Mouse (Mus musculus) heart, embryonic 15.5 days (tissue): ENCODE data around the gene Ptprt. TPM values are rescaled to one million over a fixed set of nuclear protein-coding genes. Genes with fewer than 3 reads are reported as not detected.

Experiments
- ATAC-seq: fragments of 200-750 bp; cut with Nextera tagmentation; replicated peaks from 2 replicates; pipeline ENCODE4 v1.8.0; 2017; ENCODE audit warnings: low read depth, moderate TSS enrichment; ENCODE audit not compliant: insufficient number of reproducible peaks, insufficient read depth, low FRiP score
- H3K27ac ChIP-seq: fragments of 300-500 bp; sonication (generic); 2 replicates; pipeline ENCODE4 v1.5.1; 2015; ENCODE audit warnings: mild to moderate bottlenecking, inconsistent platforms
- H3K27me3 ChIP-seq: fragments of 300-500 bp; sonication (generic); 2 replicates; pipeline ENCODE4 v1.6.1; 2015; ENCODE audit warnings: inconsistent platforms
- H3K36me3 ChIP-seq: fragments of 300-500 bp; sonication (generic); 2 replicates; pipeline ENCODE4 v1.6.1; 2015; ENCODE audit warnings: mild to moderate bottlenecking, inconsistent platforms
- H3K4me1 ChIP-seq: fragments of 300-500 bp; sonication (generic); replicated peaks from 2 replicates; pipeline ENCODE4 v1.6.1; 2015; ENCODE audit warnings: inconsistent platforms
- H3K4me2 ChIP-seq: fragments of 300-500 bp; sonication (generic); 2 replicates; pipeline ENCODE4 v1.6.1; 2015; ENCODE audit warnings: inconsistent platforms, mild to moderate bottlenecking, moderate library complexity
- H3K4me3 ChIP-seq: fragments of 300-500 bp; sonication (generic); 2 replicates; pipeline ENCODE4 v1.5.1; 2015; ENCODE audit warnings: mild to moderate bottlenecking, inconsistent platforms
- H3K9ac ChIP-seq: fragments of 300-500 bp; sonication (generic); 2 replicates; pipeline ENCODE4 v1.6.1; 2015; ENCODE audit warnings: mild to moderate bottlenecking, inconsistent platforms
- H3K9me3 ChIP-seq: fragments of 300-500 bp; sonication (generic); replicated peaks from 2 replicates; pipeline ENCODE4 v1.6.1; 2016; ENCODE audit warnings: inconsistent platforms
- WGBS: fragments of 180-500 bp; shearing (Covaris S2); methylation state at CpG from one replicate; pipeline ENCODE4 v1.1.7; 2015; ENCODE audit warnings: mixed read lengths; 5-methylcytosine and 5-hydroxymethylcytosine counted together
- polyA plus RNA-seq: library from polyadenylated mRNA; unstranded; fragments of >200 nt; fragmentation: Nextera tagmentation; extraction: Ambion mirVana; gene quantifications from 2 replicates; pipeline ENCODE4 v1.2.1, GENCODE M21; 2015

Ptprt gene
- polyA plus RNA-seq, 1 experiment from 2014 or later: 0.13 TPM

DNA sequence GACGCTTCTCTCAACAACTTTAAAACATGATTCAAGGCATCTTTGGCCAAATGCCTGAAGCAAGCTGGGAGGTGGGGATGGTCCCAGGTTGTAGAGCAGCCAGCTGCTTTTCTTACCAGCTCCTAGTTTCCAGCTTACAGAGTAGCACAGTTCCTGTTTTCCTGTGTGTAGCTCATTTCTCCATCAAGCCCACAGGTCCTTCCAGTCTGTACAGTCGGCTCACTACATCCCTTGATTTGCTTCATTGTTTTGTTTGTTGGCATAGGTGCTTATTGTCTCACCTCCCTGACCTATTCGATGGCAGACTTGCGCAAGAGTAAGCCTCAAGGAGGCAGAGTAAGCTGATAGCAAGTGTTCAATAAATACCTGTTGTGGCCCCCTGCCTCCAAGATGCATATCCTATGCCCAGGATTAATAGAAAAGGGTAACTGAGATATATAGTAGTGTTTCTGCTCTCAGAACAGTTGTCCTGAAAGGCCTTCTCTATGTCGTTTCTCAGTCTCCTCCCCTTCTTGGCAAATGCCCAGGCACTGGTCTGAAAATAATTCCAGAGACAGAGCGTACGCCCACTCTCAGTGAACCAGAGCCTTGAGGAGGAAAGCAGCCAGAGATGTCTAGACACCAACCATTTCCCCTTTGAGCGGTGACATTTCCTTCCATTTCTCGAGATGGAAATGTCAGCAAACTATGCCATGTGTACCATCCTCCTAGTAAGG is 852.7 kb downstream of the Ptprt start:
- WGBS: 49% methylated on average over 9 of the region's 9 CpGs
- no peak overlapping the region for H3K4me2 ChIP-seq
- no peak for ATAC-seq
- no peaks in the 10 kb centered on the region for H3K9me3 ChIP-seq
- no peak overlapping the region for H3K9ac ChIP-seq
- H3K36me3 ChIP-seq: no peaks in the 10 kb centered on the region
- no peaks in the 10 kb centered on the region for H3K27me3 ChIP-seq
- H3K4me3 ChIP-seq: no peak overlapping the region
- H3K4me1 ChIP-seq: peaks cover 5% of the 10 kb centered on the region
- H3K27ac ChIP-seq: no peak overlapping the region

GRCm38 (mm10) chr2:161806287-161807007 is 854.5 kb downstream of the Ptprt start:
- ATAC-seq: no peak
- Histone ChIP-seq H3K4me3 (no peak overlapping the region), H3K27me3 (no peaks in the 10 kb centered on the region), H3K4me2 (no peak overlapping the region), H3K36me3 (no peaks in the 10 kb centered on the region), H3K9me3 (no peaks in the 10 kb centered on the region), H3K27ac (no peak overlapping the region), H3K9ac (no peak overlapping the region), H3K4me1 (peaks cover 5% of the 10 kb centered on the region)
- WGBS: 63% methylated on average over 8 of the region's 8 CpGs

- Histone ChIP-seq H3K27me3 (no peaks in the 10 kb centered on the region), H3K9me3 (no peaks in the 10 kb centered on the region), H3K27ac (no peak overlapping the region), H3K4me3 (no peak overlapping the region), H3K4me2 (no peak overlapping the region), H3K4me1 (no peaks in the 10 kb centered on the region), H3K36me3 (no peaks in the 10 kb centered on the region), H3K9ac (no peak overlapping the region)
- WGBS: 82% methylated on average over 6 of the region's 6 CpGs
- ATAC-seq: no peak
These were observed 861.0 kb downstream of the Ptprt start for GRCm38 (mm10) chr2:161799946-161800345.

GRCm38 (mm10) chr2:161767528-161767927 is 893.4 kb downstream of the Ptprt start:
- no peaks in the 10 kb centered on the region for H3K9me3 ChIP-seq
- no peak overlapping the region for H3K4me3 ChIP-seq
- 72% methylated on average over 2 of the region's 2 CpGs for WGBS
- H3K36me3 ChIP-seq: no peaks in the 10 kb centered on the region
- no peak overlapping the region for H3K27ac ChIP-seq
- no peaks in the 10 kb centered on the region for H3K4me1 ChIP-seq
- no peaks in the 10 kb centered on the region for H3K27me3 ChIP-seq
- H3K4me2 ChIP-seq: no peak overlapping the region
- H3K9ac ChIP-seq: no peak overlapping the region
- no peak for ATAC-seq

DNA sequence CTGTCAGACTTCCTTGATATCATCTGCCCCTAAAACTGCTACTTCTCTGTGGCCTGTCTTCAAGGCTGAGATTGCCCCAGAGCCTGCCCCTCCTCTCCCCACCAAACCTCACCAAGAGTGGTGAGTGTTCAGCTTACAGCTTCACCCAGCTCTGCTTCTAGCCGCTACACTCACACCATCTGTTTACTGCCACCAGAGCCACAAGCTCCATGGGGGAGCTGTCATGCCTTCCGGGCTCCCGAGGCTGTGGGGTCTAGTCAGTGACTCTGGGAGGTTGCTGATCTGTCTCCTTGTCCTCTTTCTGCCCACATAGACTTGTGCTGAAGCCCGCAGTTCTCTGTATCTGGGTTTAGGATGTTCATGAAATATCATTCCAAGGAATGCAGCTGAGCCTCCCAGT is 947.9 kb downstream of the Ptprt start:
- WGBS: 24% methylated on average over 4 of the region's 4 CpGs
- no peak for ATAC-seq
- no peaks in the 10 kb centered on the region for H3K36me3 ChIP-seq

DNA sequence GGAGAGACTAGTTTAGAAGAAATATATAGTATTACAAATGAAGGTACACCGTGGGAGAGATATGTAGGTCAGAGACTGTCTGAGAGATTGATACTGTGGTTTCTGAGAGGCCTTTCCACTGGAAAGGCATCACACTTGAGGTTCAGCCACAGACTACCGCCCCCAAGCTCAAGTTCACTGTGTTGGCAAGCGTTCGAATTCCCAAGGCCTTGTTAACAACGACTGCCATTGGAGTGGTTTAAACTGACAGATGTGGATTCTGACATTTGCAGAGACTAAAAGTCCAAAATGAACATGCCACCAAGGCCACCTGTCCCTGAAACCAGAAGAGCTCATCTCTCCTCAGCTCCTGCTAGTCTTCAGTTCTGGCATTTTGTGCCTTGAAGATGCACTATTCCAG is 951.6 kb downstream of the Ptprt start:
- peaks cover 9% of the 10 kb centered on the region for H3K4me1 ChIP-seq
- H3K27ac ChIP-seq: no peak overlapping the region
- H3K4me2 ChIP-seq: no peak overlapping the region
- H3K9ac ChIP-seq: no peak overlapping the region
- no peak for ATAC-seq
- WGBS: 67% methylated on average over 5 of the region's 5 CpGs
- no peak overlapping the region for H3K4me3 ChIP-seq
- H3K9me3 ChIP-seq: no peaks in the 10 kb centered on the region
- H3K27me3 ChIP-seq: no peaks in the 10 kb centered on the region
- no peaks in the 10 kb centered on the region for H3K36me3 ChIP-seq

More for the DNA sequence above, 947.9 kb downstream of the Ptprt start:
- Histone ChIP-seq H3K4me3 (no peak overlapping the region), H3K9me3 (no peaks in the 10 kb centered on the region), H3K4me1 (no peaks in the 10 kb centered on the region), H3K9ac (no peak overlapping the region), H3K4me2 (no peak overlapping the region), H3K27me3 (no peaks in the 10 kb centered on the region), H3K27ac (no peak overlapping the region)

GRCm38 (mm10) chr2:161706386-161706915 is 954.5 kb downstream of the Ptprt start:
- no peak for ATAC-seq
- Histone ChIP-seq H3K27me3 (no peaks in the 10 kb centered on the region), H3K9ac (no peak overlapping the region)

DNA sequence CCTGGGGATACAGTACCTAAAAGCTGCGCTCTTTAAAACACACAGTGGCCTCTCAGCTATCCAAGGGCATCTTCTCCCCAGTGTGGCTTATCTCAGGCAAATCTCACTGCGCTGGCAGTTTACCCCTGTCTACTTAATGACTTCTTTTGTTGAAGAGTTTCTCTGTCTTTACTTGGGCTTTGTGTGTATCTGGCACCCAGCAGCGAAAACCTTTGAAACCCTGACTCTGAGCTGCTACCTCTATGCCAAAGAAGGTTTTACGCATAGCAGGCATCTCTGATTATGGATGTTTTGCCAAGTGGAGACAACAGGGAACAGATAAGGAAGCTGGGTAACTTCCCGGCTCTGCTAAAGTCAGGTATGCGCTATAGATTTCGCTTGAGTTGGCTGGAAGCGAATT is 956.1 kb downstream of the Ptprt start:
- Histone ChIP-seq H3K9me3 (no peaks in the 10 kb centered on the region), H3K36me3 (no peaks in the 10 kb centered on the region), H3K27ac (peak overlapping the region; percentile 11; the same call in 1 of the 2 replicates), H3K4me2 (peak overlapping the region; percentile 34), H3K27me3 (no peaks in the 10 kb centered on the region), H3K9ac (no peak overlapping the region), H3K4me3 (no peak overlapping the region), H3K4me1 (peaks cover 10% of the 10 kb centered on the region)
- no peak for ATAC-seq
- 25% methylated on average over 8 of the region's 8 CpGs for WGBS

More at GRCm38 (mm10) chr2:161706386-161706915, 954.5 kb downstream of the Ptprt start:
- 83% methylated on average over 7 of the region's 7 CpGs for WGBS
- Histone ChIP-seq H3K9me3 (no peaks in the 10 kb centered on the region), H3K4me2 (no peak overlapping the region), H3K4me3 (no peak overlapping the region), H3K36me3 (no peaks in the 10 kb centered on the region), H3K27ac (no peak overlapping the region), H3K4me1 (peaks cover 10% of the 10 kb centered on the region)

DNA sequence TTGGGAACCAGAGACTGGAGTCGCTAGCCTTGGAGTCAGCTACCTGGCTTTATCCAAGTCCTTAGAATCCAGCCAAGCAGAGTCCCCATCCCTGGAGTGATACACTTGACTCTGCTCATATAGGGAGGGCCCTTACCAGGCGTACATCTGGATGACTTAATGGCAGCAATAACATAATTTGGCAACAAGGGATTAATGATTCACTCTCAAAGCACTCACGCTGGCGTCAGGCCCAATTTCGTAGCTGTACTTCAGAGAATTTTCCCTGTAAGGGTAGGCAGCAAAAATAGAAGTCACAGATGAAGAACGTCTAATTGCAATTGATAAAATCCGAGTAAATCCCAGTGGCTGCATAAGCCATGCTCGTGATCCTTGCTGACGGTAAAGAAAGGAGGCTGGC is 956.5 kb downstream of the Ptprt start:
- Histone ChIP-seq H3K9me3 (no peaks in the 10 kb centered on the region), H3K27ac (0 out of 2 replicates have a peak overlapping the region, but pooled peaks have one; percentile 11), H3K4me1 (peaks cover 10% of the 10 kb centered on the region), H3K9ac (no peak overlapping the region), H3K36me3 (no peaks in the 10 kb centered on the region), H3K4me3 (no peak overlapping the region), H3K4me2 (peak overlapping the region; percentile 34), H3K27me3 (no peaks in the 10 kb centered on the region)
- WGBS: 26% methylated on average over 9 of the region's 9 CpGs
- peak; percentile 35; the same call in 1 of the 2 replicates for ATAC-seq

DNA sequence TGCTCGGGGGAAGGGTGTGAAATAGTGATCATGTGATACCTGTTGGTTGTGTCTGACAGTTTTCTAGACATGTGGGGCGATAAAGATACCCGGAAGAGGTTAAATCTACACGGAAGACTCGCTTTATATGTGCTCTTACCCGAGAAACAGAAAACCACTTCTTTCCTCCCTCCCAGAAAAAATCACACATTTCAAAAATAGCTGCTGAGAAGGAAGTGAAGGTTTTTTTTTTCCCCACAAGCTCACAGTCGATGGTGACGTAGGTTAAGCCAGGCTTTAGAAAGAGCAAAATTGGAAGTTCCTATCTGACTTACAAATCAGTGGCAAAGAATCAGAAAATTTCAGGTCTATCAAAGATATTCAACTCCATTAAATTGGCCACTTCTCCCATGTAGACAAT is 965.1 kb downstream of the Ptprt start:
- H3K9ac ChIP-seq: no peak overlapping the region
- no peaks in the 10 kb centered on the region for H3K36me3 ChIP-seq
- no peak overlapping the region for H3K4me2 ChIP-seq
- 64% methylated on average over 8 of the region's 8 CpGs for WGBS
- no peaks in the 10 kb centered on the region for H3K27me3 ChIP-seq
- H3K4me1 ChIP-seq: no peaks in the 10 kb centered on the region
- H3K9me3 ChIP-seq: no peaks in the 10 kb centered on the region
- no peak overlapping the region for H3K27ac ChIP-seq
- H3K4me3 ChIP-seq: no peak overlapping the region
- ATAC-seq: no peak

DNA sequence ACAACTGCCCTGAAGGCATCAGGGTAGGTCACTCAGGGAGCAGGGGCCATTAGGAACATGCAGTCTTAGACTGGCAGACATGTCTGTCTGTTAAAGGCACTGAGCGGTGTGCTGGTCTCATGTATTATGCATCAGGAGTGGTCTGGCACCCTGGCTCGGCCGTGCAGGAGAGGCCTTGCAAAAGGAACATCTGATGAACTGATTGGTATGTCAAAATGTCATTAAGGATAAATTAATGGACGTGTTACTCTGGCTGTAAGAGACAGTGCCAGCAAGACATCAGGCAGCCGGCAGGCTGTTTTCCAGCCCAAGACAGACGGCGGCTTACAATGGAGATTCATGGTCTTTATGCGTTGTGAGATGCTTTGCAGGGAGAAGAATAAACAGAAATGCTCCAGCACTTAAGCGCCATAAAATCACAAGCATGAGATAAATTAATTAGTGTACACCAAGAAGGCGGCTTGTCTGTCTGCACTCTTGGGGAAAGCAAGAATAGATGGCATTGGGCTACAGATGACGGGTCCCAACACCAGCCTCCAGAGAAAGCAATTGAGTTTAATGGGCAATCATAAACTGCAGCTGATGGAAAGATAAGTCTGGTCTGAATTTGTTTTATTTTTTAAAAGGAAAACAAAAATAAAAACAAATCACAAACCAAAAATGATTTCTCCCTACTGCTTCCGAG is 992.5 kb downstream of the Ptprt start:
- Histone ChIP-seq H3K27ac (no peak overlapping the region), H3K36me3 (no peaks in the 10 kb centered on the region), H3K4me3 (no peak overlapping the region), H3K9ac (no peak overlapping the region), H3K4me1 (no peaks in the 10 kb centered on the region), H3K9me3 (no peaks in the 10 kb centered on the region), H3K4me2 (no peak overlapping the region), H3K27me3 (no peaks in the 10 kb centered on the region)
- no peak for ATAC-seq
- WGBS: 76% methylated on average over 12 of the region's 12 CpGs
